Mouse (Mus musculus) megakaryocyte, embryonic 14.5 days (primary cell): ENCODE results near the gene Slc4a1. TPM values are rescaled to one million over a fixed set of nuclear protein-coding genes. Genes with fewer than 3 reads are reported as not detected.
A peak's percentile ranks its signal among the peaks of the same experiment; 100 is the strongest.

ENCODE experiments used
- H3K27me3 ChIP-seq: replicated peaks from 2 replicates; pipeline ENCODE3; 2012; ENCODE audit warnings: inconsistent platforms
- H3K36me3 ChIP-seq: replicated peaks from 2 replicates; pipeline ENCODE3; 2012; ENCODE audit warnings: low read length, inconsistent platforms, mixed read lengths
- H3K4me1 ChIP-seq: 2 replicates; pipeline ENCODE4 v1.6.1; 2012; ENCODE audit warnings: inconsistent platforms
- H3K4me3 ChIP-seq: replicated peaks from 2 replicates; pipeline ENCODE3; 2012; ENCODE audit warnings: moderate library complexity, mild to moderate bottlenecking, inconsistent platforms
- H3K9me3 ChIP-seq: 2 replicates; pipeline ENCODE4 v1.6.1; 2012; ENCODE audit warnings: inconsistent platforms
- FLI1 ChIP-seq: IDR thresholded peaks from 2 replicates; pipeline ENCODE4 v1.6.1; 2012; ENCODE audit warnings: low read length, inconsistent platforms, mixed read lengths
- GATA1 ChIP-seq: IDR thresholded peaks from 3 replicates; pipeline ENCODE4 v1.6.1; 2012; ENCODE audit warnings: mixed read lengths, low read length, inconsistent platforms, borderline replicate concordance
- polyA plus RNA-seq: library from polyadenylated mRNA; stranded (reverse); fragments of >175 nt; gene quantifications from 2 replicates; pipeline ENCODE4 v1.2.3, GENCODE M21; 2012; ENCODE audit warnings: low replicate concordance; ENCODE audit not compliant: insufficient read depth

The Slc4a1 gene
- polyA plus RNA-seq, 1 experiment = 0.13 TPM

GRCm38 (mm10) chr11:102399107-102399506 lies 33.1 kb upstream of the Slc4a1 start:
- no peak for TF ChIP-seq GATA1
- TF ChIP-seq FLI1 = no peak
- Histone ChIP-seq H3K27me3 (peaks cover 78% of the 10 kb centered on the region), H3K4me1 (peaks cover 25% of the 10 kb centered on the region), H3K4me3 (no peak overlapping the region), H3K36me3 (peaks cover 20% of the 10 kb centered on the region), H3K9me3 (0 out of 2 replicates have a peak, but pooled peaks cover 5% of the 10 kb centered on the region)

GRCm38 (mm10) chr11:102398007-102398825 lies 32.2 kb upstream of the Slc4a1 start:
- TF ChIP-seq GATA1 (no peak), FLI1 (no peak)
- Histone ChIP-seq H3K27me3 (peaks cover 87% of the 10 kb centered on the region), H3K36me3 (peaks cover 11% of the 10 kb centered on the region), H3K9me3 (0 out of 2 replicates have a peak, but pooled peaks cover 5% of the 10 kb centered on the region), H3K4me3 (no peak overlapping the region), H3K4me1 (peaks cover 33% of the 10 kb centered on the region)

- TF ChIP-seq GATA1 (no peak), FLI1 (no peak)
- Histone ChIP-seq H3K27me3 (peaks cover 95% of the 10 kb centered on the region), H3K36me3 (no peaks in the 10 kb centered on the region), H3K9me3 (0 out of 2 replicates have a peak, but pooled peaks cover 5% of the 10 kb centered on the region), H3K4me1 (peaks cover 32% of the 10 kb centered on the region), H3K4me3 (no peak overlapping the region)
Measured at GRCm38 (mm10) chr11:102396671-102397141, 30.7 kb upstream of the Slc4a1 start.

DNA sequence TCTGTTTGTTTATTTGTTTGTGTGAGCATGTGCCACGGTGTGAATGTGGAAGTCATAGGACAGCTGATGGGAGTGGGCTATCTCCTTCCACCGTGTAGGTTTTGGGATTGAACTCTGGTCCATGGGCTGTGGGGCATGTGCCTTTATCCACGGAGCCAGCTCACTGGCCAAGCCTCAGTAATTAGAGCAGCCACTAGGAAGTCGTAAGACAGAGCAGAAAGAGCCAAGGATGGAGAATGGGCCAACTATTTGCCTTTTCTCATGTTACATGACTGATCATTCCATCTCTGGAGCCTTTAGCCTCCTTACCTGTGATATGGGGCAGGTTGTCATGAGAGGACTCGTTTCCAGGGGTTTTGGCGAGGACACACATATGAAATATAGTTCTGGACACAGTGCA lies 30.3 kb upstream of the Slc4a1 start:
- Histone ChIP-seq H3K27me3 (peaks cover 95% of the 10 kb centered on the region), H3K4me3 (no peak overlapping the region), H3K4me1 (peaks cover 32% of the 10 kb centered on the region), H3K36me3 (no peaks in the 10 kb centered on the region), H3K9me3 (0 out of 2 replicates have a peak, but pooled peaks cover 5% of the 10 kb centered on the region)
- no peak for TF ChIP-seq GATA1
- TF ChIP-seq FLI1 = no peak

GRCm38 (mm10) chr11:102395250-102395649 lies 29.2 kb upstream of the Slc4a1 start:
- Histone ChIP-seq H3K36me3 (no peaks in the 10 kb centered on the region), H3K4me1 (peaks cover 32% of the 10 kb centered on the region), H3K27me3 (peaks cover 94% of the 10 kb centered on the region), H3K9me3 (0 out of 2 replicates have a peak, but pooled peaks cover 5% of the 10 kb centered on the region), H3K4me3 (no peak overlapping the region)
- TF ChIP-seq GATA1 (no peak), FLI1 (no peak)

- no peaks in the 10 kb centered on the region for H3K36me3 ChIP-seq
- no peak overlapping the region for H3K4me3 ChIP-seq
- 0 out of 2 replicates have a peak, but pooled peaks cover 2% of the 10 kb centered on the region for H3K9me3 ChIP-seq
- peaks cover 87% of the 10 kb centered on the region for H3K27me3 ChIP-seq
- no peak for TF ChIP-seq GATA1
- no peak for TF ChIP-seq FLI1
- peaks cover 27% of the 10 kb centered on the region for H3K4me1 ChIP-seq
Measured at GRCm38 (mm10) chr11:102394421-102395124, 28.6 kb upstream of the Slc4a1 start.

GRCm38 (mm10) chr11:102393719-102394420 lies 27.9 kb upstream of the Slc4a1 start:
- no peaks in the 10 kb centered on the region for H3K36me3 ChIP-seq
- TF ChIP-seq FLI1 (no peak), GATA1 (no peak)
- peaks cover 23% of the 10 kb centered on the region for H3K4me1 ChIP-seq
- peaks cover 80% of the 10 kb centered on the region for H3K27me3 ChIP-seq
- peak overlapping the region; percentile 89 for H3K4me3 ChIP-seq
- 0 out of 2 replicates have a peak, but pooled peaks cover 2% of the 10 kb centered on the region for H3K9me3 ChIP-seq

DNA sequence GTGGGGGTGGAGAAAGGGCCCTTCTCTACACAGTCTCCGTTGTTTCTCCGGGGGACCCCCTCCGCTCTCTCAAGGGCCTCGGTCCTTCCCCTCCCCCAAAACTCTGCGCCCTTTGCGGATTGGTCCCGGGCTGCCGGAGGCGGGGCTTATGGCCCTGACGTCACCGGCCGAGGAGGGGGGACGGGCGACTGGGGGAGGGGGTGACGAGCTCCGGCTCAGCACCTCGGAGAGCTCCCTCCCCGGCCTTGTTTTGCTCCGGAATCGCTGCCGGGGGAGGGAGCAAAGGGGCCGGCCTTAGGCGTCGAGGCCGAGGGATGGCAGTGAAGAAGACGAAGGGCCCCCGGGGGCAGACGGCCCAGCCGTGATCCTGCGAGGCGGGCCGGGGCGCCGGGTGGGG lies 27.2 kb upstream of the Slc4a1 start, which contains the start of gene Rundc3a:
Gene Rundc3a, plus strand, starts transcription at position 166 of the 397 bp plus-strand sequence.
- H3K4me1 ChIP-seq = peaks cover 23% of the 10 kb centered on the region
- peaks cover 74% of the 10 kb centered on the region for H3K27me3 ChIP-seq
- no peaks in the 10 kb centered on the region for H3K36me3 ChIP-seq
- H3K9me3 ChIP-seq = no peaks in the 10 kb centered on the region
- TF ChIP-seq FLI1 (no peak), GATA1 (no peak)
- H3K4me3 ChIP-seq = peak within 1 kb of the TSS; percentile 89
